Mouse (Mus musculus) neural tube, embryonic 10.5 days (tissue): Measurements from ENCODE around the gene Actg1.
"Not testable (repeated sequence)": the region's sequence is repeated elsewhere in the genome, so short reads cannot be mapped to it uniquely, and the experiment has no call there.

Experiments
- DNase-seq: peaks from one replicate; pipeline ENCODE4 v3.0.0-alpha.2; 2017; ENCODE audit warnings: low spot score; ENCODE audit errors: extremely low spot score

Actg1 gene

GRCm38 (mm10) chr11:120360755-120361154 is 12.4 kb upstream of the Actg1 start:
- DNase-seq: no peak

DNA sequence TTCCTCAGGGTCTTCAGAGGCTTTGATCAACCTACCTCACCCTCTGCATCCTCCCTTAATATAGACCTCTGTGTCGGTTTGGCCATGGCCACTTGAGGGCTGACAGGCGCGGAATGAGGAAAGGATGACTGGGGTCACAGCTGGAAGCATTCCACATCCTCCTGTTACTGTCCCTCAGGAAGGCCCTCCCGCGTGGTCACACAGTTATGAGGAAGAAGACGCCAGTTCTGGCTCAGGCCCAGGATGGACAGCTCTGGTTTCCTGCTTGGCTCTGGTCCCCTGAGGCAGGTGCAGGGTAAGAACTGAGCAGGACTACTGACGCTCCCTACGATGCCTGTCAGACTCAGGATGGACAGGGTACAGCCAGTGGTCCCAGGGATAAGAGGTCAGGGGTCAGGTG is 11.7 kb upstream of the Actg1 start:
- no peak for DNase-seq

GRCm38 (mm10) chr11:120359391-120359790 is 11.0 kb upstream of the Actg1 start:
- DNase-seq: no peak

DNA sequence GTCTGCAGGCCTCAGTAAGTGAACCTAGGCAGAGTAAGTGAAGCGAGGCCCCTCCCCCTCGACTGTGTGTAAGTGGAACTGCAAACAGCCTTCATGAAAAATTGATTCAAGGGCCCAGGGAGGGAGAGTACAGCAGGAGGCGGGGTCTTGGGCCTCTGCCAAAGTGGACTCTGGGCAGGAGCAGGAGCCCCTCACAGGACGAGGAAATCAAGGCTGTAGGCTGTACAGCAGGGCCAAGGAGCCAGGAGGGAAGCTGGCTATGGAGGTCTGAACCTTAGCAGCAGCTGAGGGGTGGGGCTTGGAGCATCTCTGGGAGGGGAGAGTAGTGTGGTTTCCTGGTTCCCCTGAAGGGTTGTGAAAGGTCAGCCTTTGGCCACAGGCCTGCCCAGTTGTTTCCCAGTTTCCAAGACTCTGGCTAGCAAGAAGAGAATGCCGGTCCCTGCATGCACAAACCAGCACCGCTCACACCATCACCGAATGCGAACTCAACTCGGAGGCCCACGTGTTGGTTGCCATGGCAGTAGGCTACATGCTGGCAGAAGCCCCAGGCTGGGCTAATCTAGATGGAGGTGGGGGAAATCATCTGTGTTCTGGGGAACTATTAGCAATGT is 9.6 kb upstream of the Actg1 start:
- peak; percentile 56 for DNase-seq

GRCm38 (mm10) chr11:120356900-120357299 is 8.6 kb upstream of the Actg1 start:
- no peak for DNase-seq

- DNase-seq: no peak
Measured at GRCm38 (mm10) chr11:120356319-120356840, 8.0 kb upstream of the Actg1 start.

DNA sequence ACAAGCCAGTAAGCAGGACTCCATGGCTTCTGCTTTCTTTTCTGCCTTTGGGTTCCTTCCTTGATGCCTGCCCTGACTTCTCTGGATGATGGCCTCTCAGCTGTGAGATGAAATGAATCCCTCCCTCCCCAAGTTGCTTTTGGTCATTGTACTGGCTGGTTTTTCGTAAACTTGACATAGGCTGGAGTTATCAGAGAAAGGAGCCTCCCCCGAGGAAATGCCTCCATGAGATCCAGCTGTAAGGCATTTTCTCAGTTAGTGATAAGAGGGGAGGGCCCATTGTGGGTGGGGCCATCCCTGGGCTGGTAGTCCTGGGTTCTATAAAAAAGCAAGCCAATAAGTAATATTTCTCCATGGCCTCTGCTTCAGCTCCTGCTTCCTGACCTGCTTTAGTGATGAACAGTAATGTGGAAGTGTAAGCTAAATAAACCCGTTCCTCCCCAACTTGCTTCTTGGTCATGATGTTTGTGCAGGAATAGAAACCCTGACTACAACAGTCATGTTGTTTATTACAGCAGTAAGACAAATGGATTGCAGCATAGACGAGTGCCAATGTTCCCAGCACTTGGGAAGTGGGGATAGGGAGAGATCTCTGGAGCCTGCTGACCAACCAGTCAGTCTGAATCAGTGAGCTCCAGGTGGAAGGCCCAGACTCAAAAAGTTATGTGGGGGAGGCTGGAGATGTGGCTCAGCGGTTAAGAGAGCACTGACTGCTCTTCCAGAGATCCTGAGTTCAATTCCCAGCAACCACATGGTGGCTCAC is 7.1 kb upstream of the Actg1 start:
- no peak for DNase-seq

DNA sequence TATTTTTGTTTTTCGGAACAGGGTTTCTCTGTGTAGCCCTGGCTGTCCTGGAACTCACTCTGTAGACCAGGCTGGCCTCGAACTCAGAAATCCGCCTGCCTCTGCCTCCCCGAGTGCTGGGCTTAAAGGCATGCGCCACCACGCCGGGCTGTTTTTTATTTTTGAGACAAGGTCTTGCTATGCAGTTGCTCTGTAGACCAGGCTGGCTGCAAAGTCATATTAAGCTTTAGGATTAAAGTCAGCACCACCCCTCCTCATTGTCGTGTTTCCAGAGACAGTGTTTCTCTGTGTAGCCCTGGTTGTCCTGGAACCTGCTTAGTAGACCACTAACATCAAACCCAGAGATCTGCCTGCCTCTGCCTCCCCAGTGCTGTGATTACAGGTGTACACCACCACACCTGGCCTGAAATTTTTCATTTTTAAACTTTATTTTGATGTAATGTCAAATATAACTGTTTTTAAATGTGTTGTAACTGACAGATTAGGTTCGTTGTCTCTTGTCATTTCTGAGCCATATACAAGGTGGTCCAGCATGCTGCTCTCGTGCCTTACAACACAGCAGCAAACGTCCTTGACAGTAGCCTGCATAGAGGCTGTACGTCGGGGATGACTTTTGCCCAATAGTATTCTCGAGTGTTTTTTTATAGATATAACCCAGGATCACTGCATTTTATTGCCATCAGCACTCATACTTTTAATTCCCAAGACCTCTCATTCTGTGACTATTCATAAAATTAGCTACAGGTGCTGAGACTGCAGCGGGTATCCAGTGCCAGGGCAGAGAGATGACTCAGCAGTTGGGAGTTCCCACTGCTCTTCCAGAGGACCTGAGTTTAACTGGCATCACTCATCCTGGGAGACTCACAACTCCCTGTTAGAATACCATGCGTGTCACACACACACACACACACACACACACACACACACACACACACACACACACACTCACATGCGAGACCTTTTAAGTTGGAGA is 6.2 kb upstream of the Actg1 start:
- DNase-seq: no peak

- DNase-seq: peak; percentile 66
Measured at GRCm38 (mm10) chr11:120353500-120354303, 5.4 kb upstream of the Actg1 start.

- no peak for DNase-seq
Measured at GRCm38 (mm10) chr11:120352571-120353290, 4.4 kb upstream of the Actg1 start.

GRCm38 (mm10) chr11:120352093-120352350 is 3.7 kb upstream of the Actg1 start:
- DNase-seq: not testable (repeated sequence)

GRCm38 (mm10) chr11:120351250-120352092 is 3.1 kb upstream of the Actg1 start:
- DNase-seq: no peak

GRCm38 (mm10) chr11:120350711-120351110 is 2.4 kb upstream of the Actg1 start:
- DNase-seq: no peak

DNA sequence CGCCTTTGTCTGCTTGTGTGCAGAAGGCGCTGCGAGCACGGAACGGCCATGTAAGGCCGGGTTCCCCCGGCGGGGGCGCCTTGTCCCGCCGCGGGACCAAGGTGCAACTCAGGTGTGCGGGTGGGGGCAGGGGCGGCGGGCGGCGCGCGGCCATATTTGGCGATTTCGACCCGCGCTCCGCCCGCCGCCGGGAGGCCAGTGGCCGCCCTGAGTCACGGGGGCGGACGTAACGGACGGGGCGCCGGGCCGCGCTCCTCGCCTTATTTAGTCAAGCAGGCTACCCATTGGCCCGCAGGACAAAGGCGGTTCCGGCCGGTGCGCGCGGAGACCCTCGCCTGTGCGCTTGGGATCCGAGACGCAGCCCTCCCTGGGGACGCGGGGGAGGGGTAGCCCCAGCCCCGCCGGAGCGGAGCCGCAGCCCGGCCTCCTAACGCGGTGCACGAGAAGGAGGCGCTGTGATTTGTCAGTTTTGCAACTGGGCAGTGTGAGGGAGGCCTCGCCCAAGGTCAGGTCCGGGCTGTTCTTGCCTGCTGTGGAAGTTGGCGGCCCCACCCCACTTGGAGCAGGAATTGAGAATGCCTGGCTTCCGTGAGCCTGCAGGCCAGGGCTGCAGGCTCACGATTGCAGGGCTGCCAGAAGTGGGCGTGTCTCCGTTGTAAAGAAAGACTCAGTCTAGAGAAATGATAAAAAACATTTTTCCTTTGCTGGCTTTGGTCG is 1.8 kb upstream of the Actg1 start:
- DNase-seq: peak; percentile 96

DNA sequence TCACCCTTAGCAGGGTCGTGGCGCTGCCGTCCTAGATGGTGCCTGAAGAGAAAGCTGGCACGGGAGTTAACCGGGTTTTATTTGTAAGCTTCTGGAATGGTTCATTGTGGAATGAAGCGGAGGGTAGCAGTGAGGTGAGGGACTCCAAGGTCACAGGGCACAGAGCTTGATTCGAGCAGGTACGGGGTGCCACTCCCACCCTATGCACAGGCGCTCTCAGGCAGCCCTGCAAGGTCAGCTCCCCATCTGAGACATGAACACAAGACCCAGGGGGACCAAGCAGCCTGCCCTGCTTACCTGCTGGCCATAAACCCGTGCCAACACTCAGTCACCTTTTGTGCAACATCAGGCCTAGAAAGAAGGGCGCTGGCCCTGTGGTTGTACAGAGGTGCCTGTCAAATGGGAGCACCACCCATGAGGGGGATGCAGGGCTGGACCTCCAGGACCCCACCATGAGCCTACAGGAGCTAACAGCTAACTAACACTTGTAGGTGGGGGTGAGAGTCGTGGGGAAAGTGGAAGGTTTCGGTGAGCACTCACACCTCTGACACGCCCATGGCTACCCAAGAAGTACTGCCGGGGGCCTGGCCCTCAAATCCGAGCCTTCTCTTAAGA is 1.1 kb upstream of the Actg1 start:
- DNase-seq: no peak

DNA sequence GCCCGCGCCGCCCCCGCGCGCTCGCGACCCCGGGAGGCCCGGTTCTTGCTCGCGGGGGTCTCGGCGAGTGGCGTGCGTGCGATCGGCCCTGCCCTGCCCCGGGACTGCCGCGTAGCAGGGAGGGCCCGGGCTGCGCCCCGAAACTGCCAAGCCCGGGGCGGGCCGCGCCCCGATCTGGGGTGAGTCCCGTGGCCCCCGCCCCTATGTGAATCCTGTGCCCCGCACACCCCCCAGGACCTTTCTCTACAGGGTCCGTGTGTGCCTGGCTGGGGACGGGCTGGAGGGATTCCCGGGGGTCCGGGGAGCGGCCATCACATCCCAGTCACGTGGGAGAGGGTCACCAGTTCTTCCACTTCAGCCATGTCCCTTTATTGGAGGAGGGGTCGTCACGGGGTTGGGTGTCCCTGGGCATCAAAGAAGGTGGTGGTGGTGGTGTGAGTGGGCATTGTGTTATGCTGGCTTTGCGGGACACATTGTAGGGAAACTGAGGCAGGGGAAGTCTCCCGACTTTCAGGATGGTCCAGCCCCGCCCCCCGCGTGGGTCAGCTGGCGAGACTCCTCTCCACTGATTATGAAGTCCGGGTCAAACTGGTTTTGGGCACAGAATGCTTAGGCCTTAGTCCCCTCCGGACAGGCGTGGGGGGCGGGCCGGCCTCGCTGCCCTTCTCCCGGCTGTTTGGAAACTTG is 485 bp upstream of the Actg1 start:
- DNase-seq: peak; percentile 90

GRCm38 (mm10) chr11:120347301-120347700 is 1.0 kb downstream of the Actg1 start:
- no peak for DNase-seq
